Mouse (Mus musculus) liver, postnatal 0 days (tissue): ENCODE measurements around the gene Efna3. TPM values are rescaled to one million over a fixed set of nuclear protein-coding genes. Genes with fewer than 3 reads are reported as not detected.
A peak's percentile ranks its signal among the peaks of the same experiment; 100 is the strongest.

ENCODE experiments used
- ATAC-seq: fragments of 200-750 bp; cut with Nextera tagmentation; 2 replicates; pipeline ENCODE4 v1.8.0; 2017; ENCODE audit warnings: mild to moderate bottlenecking, moderate library complexity
- DNase-seq: peaks from one replicate; pipeline ENCODE4 v3.0.0-alpha.2; 2016
- H3K27ac ChIP-seq: fragments of 300-500 bp; sonication (generic); 2 replicates; pipeline ENCODE4 v1.5.1; 2014; ENCODE audit warnings: antibody characterized with exemption, moderate library complexity, mild to moderate bottlenecking, low read depth
- H3K27me3 ChIP-seq: fragments of 300-500 bp; sonication (generic); 2 replicates; pipeline ENCODE4 v1.6.1; 2014; ENCODE audit warnings: low read length, control low read depth, mixed read lengths; ENCODE audit not compliant: insufficient read depth
- H3K36me3 ChIP-seq: fragments of 300-500 bp; sonication (generic); replicated peaks from 2 replicates; pipeline ENCODE4 v1.6.1; 2014; ENCODE audit warnings: mild to moderate bottlenecking, control low read depth, low read length, moderate library complexity, mixed read lengths; ENCODE audit not compliant: insufficient read depth
- H3K4me1 ChIP-seq: fragments of 300-500 bp; sonication (generic); 2 replicates; pipeline ENCODE4 v1.6.1; 2014; ENCODE audit warnings: antibody characterized with exemption, mild to moderate bottlenecking, control low read depth; ENCODE audit not compliant: insufficient read depth
- H3K4me2 ChIP-seq: fragments of 300-500 bp; sonication (generic); 2 replicates; pipeline ENCODE4 v1.6.1; 2014; ENCODE audit warnings: low read depth, mild to moderate bottlenecking, low read length, moderate library complexity, mixed read lengths
- H3K4me3 ChIP-seq: fragments of 300-500 bp; sonication (generic); 2 replicates; pipeline ENCODE4 v1.5.1; 2014; ENCODE audit warnings: low read depth, low read length
- H3K9ac ChIP-seq: fragments of 300-500 bp; sonication (generic); replicated peaks from 2 replicates; pipeline ENCODE4 v1.6.1; 2014; ENCODE audit warnings: mild to moderate bottlenecking, moderate library complexity
- H3K9me3 ChIP-seq: fragments of 300-500 bp; sonication (generic); 2 replicates; pipeline ENCODE4 v1.6.1; 2016; ENCODE audit warnings: mild to moderate bottlenecking, control low read depth, low read length, mixed read lengths
- CTCF ChIP-seq: sonication (generic); IDR thresholded peaks from 2 replicates; pipeline ENCODE4 v1.5.1; 2016; ENCODE audit warnings: antibody characterized with exemption, low read depth
- EP300 ChIP-seq: IDR thresholded peaks from 2 replicates; pipeline ENCODE4 v1.6.1; 2016; ENCODE audit warnings: antibody characterized with exemption, low read depth, mild to moderate bottlenecking
- WGBS: fragments of 180-500 bp; shearing (Covaris S2); extraction: QIAGEN DNeasy Blood & Tissue Kit; methylation state at CpG from one replicate; pipeline ENCODE4 v1.1.7; 2014; ENCODE audit not compliant: insufficient replicate concordance; 5-methylcytosine and 5-hydroxymethylcytosine counted together
- polyA plus RNA-seq: library from polyadenylated mRNA; unstranded; fragments of >200 nt; fragmentation: Nextera tagmentation; extraction: Ambion mirVana; gene quantifications from 2 replicates; pipeline ENCODE4 v1.2.1, GENCODE M21; 2015

The Efna3 gene
- polyA plus RNA-seq, 1 experiment from 2014 or later, result not detected

DNA sequence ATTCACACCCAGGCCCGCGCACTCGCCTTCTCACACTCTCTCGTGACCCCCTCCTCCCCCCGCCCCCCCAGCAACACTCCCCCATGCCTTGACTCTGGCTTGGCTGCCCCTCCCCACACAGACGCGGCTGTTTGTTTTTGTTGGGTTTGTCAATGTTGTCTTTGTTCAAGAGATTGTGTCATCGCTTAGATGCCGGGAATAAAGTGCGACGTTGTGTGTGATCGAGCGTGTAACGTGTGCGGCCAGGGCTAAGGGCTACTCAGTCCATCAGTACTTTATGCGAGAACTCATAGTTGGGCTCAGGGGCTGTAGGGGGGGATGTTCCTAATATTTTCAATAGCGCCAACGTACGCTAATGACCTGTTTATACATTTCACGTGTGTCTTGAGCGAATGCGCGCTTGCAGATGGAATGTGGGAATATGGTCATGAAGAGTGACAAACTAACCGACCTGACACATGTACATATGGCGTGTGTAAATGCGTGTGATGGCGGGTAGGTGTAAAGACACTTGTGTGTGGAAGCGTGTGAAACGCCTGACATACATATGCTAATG, 42.6 kb downstream of the Efna3 start:
- Histone ChIP-seq H3K4me1 (peaks cover 12% of the 10 kb centered on the region), H3K4me3 (peak overlapping the region; percentile 57), H3K36me3 (0 out of 2 replicates have a peak, but pooled peaks cover 7% of the 10 kb centered on the region), H3K4me2 (peak overlapping the region; percentile 73), H3K9ac (peak overlapping the region; percentile 74), H3K27ac (peak overlapping the region; percentile 94), H3K9me3 (no peaks in the 10 kb centered on the region), H3K27me3 (peaks cover 26% of the 10 kb centered on the region)
- peak; percentile 37; the same call in 1 of the 2 replicates for TF ChIP-seq EP300
- no peak for TF ChIP-seq CTCF
- DNase-seq (peak; percentile 69), ATAC-seq (peak; percentile 57)
- 2% methylated on average over 29 of the region's 29 CpGs for WGBS

DNA sequence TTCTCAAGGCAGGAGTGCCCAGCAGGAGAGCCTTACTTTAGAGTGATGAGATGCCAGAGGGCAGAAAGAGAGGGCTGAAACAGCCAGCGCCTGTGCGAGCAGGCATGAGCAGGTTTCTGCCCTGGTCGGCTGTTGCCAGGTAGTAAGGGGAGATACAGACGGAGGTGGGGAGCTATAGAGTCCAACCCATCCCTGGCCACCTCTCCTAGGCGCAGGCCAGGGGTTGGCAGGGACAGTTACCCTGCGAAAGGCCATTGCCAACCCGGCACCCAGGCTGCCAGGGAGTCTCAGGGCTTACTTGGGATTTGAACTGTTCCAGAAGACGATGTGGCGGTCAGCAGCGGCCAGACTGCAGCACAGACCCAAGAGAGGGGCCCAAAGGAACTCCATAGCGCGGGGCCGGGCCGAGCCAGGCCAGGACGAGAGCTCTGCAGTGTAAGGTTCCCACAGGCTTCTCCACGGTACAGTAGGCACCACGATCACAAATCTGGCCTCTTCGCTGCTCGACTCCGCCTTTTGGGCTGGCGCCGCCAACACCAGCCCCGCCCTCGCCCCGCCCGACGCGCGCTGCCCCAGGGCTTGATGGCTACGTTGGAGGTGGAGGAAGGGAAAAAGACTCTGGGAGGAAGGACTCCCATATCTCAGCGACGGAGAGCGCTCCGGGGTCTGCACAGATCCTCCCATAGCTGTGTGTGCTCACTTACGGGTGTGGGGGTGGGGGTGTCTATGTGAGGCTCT, 43.4 kb downstream of the Efna3 start:
- peaks cover 6% of the 10 kb centered on the region for H3K4me1 ChIP-seq
- no peaks in the 10 kb centered on the region for H3K9me3 ChIP-seq
- H3K9ac ChIP-seq, result peak overlapping the region; percentile 74
- TF ChIP-seq EP300 (no peak), CTCF (no peak)
- peak overlapping the region; percentile 94 for H3K27ac ChIP-seq
- 4% methylated on average over 35 of the region's 35 CpGs for WGBS
- DNase-seq, result peak; percentile 87
- H3K4me2 ChIP-seq, result peak overlapping the region; percentile 73
- H3K27me3 ChIP-seq, result peaks cover 26% of the 10 kb centered on the region
- ATAC-seq, result peak; percentile 66
- H3K4me3 ChIP-seq, result peak overlapping the region; percentile 57
- 0 out of 2 replicates have a peak, but pooled peaks cover 7% of the 10 kb centered on the region for H3K36me3 ChIP-seq

- Histone ChIP-seq H3K27me3 (peaks cover 26% of the 10 kb centered on the region), H3K4me1 (peaks cover 6% of the 10 kb centered on the region), H3K4me2 (peak overlapping the region; percentile 73), H3K27ac (peak overlapping the region; percentile 94), H3K4me3 (peak overlapping the region; percentile 57), H3K36me3 (0 out of 2 replicates have a peak, but pooled peaks cover 7% of the 10 kb centered on the region), H3K9me3 (no peaks in the 10 kb centered on the region), H3K9ac (peak overlapping the region; percentile 74)
- DNase-seq (no peak), ATAC-seq (no peak)
- no peak for TF ChIP-seq EP300
- TF ChIP-seq CTCF, result no peak
- WGBS, result 19% methylated on average over 8 of the region's 8 CpGs
These were observed 44.1 kb downstream of the Efna3 start for GRCm38 (mm10) chr3:89278643-89279042.

- Histone ChIP-seq H3K4me3 (peak overlapping the region; percentile 57), H3K27ac (peak overlapping the region; percentile 94), H3K36me3 (peaks cover 7% of the 10 kb centered on the region; the same call in 1 of the 2 replicates), H3K27me3 (peaks cover 26% of the 10 kb centered on the region), H3K4me2 (peak overlapping the region; percentile 73), H3K9ac (peak overlapping the region; percentile 74), H3K4me1 (peaks cover 6% of the 10 kb centered on the region), H3K9me3 (no peaks in the 10 kb centered on the region)
- WGBS, result 44% methylated on average over 6 of the region's 7 CpGs
- no peak for TF ChIP-seq CTCF
- 0 out of 2 replicates have a peak, but pooled peaks have one; percentile 34 for TF ChIP-seq EP300
- peak; percentile 61 for DNase-seq
- ATAC-seq, result peak; percentile 38
These were observed 44.7 kb downstream of the Efna3 start for GRCm38 (mm10) chr3:89278107-89278506.

DNA sequence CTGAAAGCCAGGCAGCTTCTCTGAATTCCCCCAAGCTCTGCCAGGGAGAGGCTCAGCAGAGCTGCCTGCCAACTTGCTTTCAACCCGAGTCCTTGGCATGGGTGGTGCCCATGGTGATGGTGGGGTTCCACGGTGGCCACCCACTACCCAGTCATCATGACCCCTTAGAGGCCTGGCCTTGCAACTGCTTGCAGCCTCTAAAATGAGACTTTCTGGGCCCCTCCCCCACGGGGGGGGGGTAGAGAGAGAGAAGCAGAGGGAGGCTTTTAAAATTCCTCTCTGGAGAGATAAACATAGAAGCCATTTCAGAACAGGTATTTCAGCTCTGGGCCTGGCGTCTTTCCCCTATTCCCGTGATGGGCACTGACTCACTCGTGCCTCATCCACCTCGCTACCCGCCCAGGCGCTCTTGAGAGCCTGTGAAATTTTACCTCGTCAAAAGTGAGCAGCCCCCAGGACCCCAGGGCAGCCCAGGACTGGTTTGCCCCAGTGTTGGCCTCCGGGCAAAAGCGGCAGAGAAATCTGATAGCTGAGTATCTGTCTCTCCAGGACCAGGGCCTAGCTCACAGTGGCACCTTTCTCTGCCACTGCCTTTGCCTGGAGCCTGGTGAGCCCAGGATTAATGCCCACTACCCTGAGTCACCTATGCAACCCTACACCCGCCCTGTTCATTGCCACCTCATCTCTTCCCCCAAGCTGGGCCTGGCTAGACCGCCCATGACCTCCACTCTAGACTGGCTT, 45.3 kb downstream of the Efna3 start:
- Histone ChIP-seq H3K4me2 (peak overlapping the region; percentile 73), H3K4me3 (peak overlapping the region; percentile 57), H3K27me3 (peaks cover 26% of the 10 kb centered on the region), H3K27ac (peak overlapping the region; percentile 94), H3K9ac (peak overlapping the region; percentile 74), H3K4me1 (peaks cover 6% of the 10 kb centered on the region), H3K9me3 (no peaks in the 10 kb centered on the region), H3K36me3 (peaks cover 12% of the 10 kb centered on the region)
- DNase-seq (no peak), ATAC-seq (no peak)
- WGBS, result 53% methylated on average over 14 of the region's 14 CpGs
- TF ChIP-seq CTCF (no peak), EP300 (no peak)

- H3K27me3 ChIP-seq, result peaks cover 19% of the 10 kb centered on the region
These were observed 46.7 kb downstream of the Efna3 start for GRCm38 (mm10) chr3:89276061-89276460.

More at GRCm38 (mm10) chr3:89276061-89276460, 46.7 kb downstream of the Efna3 start:
- Histone ChIP-seq H3K9me3 (no peaks in the 10 kb centered on the region), H3K4me3 (no peak overlapping the region; the same call in 1 of the 2 replicates), H3K36me3 (peaks cover 21% of the 10 kb centered on the region), H3K27ac (no peak overlapping the region), H3K9ac (no peak overlapping the region), H3K4me1 (peaks cover 6% of the 10 kb centered on the region), H3K4me2 (0 out of 2 replicates have a peak overlapping the region, but pooled peaks have one; percentile 73)
- ATAC-seq (no peak), DNase-seq (no peak)
- WGBS, result 87% methylated on average over 13 of the region's 13 CpGs
- TF ChIP-seq EP300, result no peak
- no peak for TF ChIP-seq CTCF
